Mouse (Mus musculus): ENCODE results near the gene Gna14. TPM values are rescaled to one million over a fixed set of nuclear protein-coding genes. Genes with fewer than 3 reads are reported as not detected.

Gna14 gene
- total RNA-seq, 2 experiments from 2014 or later = 0.59 to 1.5 TPM

- no peak for DNase-seq (ENCODE audit: low spot score in 2 of 2)
These were observed 15.3 kb downstream of the Gna14 start for GRCm38 (mm10) chr19:16450824-16451223.

DNA sequence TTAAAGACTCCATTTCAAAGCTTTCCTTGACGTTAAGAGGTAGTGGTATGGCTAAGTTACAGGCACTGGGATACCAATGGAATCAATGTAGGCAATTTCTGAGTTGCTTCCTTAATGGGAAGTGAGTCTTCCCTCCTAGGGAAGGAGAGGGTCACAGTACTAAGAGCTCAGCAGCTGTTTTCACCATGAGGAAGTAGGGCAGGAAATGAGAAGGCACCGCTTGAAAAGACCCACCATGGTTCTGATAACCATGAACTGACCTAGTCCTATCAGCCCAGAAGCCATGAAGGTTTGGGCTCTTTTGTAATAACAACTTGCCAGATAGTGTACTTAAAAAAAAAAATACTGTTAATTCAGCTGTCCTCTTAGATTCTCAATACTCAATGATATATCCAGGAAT lies 20.6 kb downstream of the Gna14 start:
- DNase-seq (ENCODE audit: low spot score in 2 of 2) = no peak

DNA sequence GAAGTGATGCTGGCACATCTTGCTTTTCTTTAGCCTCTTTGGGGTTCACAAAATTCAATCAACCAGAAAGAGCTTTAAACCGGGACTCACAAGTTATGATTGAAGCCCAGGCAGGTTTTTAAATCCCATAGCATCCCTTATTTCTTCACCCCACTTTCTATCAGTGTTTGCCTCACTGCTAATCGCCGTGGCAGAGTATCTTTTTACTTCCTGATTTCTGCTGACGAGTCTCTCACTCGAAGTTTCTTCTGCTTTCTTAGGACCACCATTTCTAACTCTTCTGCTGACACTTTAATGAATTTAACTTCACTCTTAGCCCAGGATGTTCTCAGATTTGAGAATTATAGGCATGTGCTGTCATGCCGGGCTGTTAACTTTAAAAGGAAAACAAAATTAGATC lies 21.6 kb downstream of the Gna14 start:
- no peak for DNase-seq (ENCODE audit: low spot score in 2 of 2)

GRCm38 (mm10) chr19:16459317-16459716 lies 23.8 kb downstream of the Gna14 start:
- no peak for DNase-seq (ENCODE audit: low spot score in 2 of 2)

- DNase-seq (ENCODE audit: low spot score in 2 of 2) = no peak
These were observed 24.7 kb downstream of the Gna14 start for GRCm38 (mm10) chr19:16460292-16460691.

DNA sequence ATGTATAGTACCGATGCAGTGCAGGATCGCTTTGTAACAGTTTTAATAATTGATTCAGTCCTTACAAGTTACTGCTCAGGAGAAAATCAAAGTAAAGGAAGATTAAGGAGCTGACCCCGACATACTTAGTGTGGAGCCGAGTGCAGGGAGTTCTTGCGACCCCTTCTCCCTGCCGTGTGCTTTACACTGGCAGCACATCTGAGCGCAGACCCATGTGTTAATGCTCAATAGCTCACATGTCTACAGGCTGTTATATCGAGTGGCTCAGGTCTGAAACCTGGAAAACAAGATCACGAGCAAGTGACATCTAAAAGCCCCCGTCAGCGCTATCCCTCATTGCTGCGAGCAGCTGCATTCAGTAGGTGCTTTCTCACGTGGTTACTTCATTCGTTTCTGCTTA lies 25.3 kb downstream of the Gna14 start:
- no peak for DNase-seq (ENCODE audit: low spot score in 2 of 2)

GRCm38 (mm10) chr19:16462461-16462860 lies 26.9 kb downstream of the Gna14 start:
- DNase-seq (ENCODE audit: low spot score in 2 of 2) = no peak

- no peak for DNase-seq (ENCODE audit: low spot score in 2 of 2)
These were observed 29.2 kb downstream of the Gna14 start for GRCm38 (mm10) chr19:16464730-16465129.

DNA sequence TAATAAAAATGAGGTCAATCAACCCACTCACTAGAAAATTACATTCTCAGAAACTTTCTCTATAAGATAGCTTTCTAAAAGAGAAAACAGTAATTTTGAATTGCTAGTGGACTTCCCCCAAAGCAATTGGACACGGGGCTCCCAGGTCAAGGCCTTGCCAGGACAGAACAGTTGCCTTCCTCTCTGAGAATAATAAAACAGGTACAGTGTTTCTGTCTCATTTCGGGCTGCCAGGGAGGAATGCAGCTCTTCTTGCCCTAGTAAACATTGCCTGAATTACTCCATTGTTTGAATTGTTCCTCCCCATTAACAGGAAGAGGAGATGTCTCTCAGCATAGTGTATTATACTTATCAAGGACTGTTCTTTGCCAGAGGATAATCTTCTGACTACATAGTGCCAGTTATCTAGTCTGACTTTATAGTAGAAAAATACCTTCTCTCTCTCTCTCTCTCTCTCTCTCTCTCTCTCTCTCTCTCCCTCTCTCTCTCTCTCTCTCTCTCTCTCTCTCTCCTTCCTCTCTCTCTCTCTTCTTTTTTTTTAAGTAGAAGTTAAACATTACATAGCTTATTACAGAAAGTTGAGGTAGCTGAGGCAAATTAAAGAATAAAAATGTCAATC lies 33.3 kb downstream of the Gna14 start:
- no peak for DNase-seq (ENCODE audit: low spot score in 2 of 2)

GRCm38 (mm10) chr19:16472655-16473054 lies 37.1 kb downstream of the Gna14 start:
- no peak for DNase-seq (ENCODE audit: low spot score in 2 of 2)

GRCm38 (mm10) chr19:16477314-16477946 lies 41.9 kb downstream of the Gna14 start:
- DNase-seq (ENCODE audit: low spot score in 2 of 2) = no peak

DNA sequence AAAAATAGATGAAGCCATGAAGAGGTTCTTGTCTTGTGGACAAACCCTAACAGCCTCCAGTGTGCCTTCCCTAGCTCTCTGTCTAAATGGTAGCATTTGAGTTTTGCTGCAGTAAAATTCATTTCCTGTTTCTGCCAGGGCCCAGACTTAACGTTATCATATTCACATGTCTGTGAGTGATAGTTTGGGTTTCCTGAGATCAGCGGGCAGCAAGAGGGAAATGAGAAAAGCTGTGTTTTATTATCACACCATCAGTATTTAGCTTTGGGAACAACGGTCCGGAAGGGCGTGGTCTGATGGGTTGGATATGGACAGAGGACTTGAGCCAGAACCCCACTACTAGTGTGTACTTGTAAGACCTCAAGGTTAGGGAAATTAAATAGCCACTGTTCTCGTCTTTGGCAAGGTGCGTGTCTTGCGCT lies 42.6 kb downstream of the Gna14 start:
- DNase-seq (ENCODE audit: low spot score in 2 of 2) = no peak

- DNase-seq (ENCODE audit: low spot score in 2 of 2) = no peak
These were observed 46.5 kb downstream of the Gna14 start for GRCm38 (mm10) chr19:16482047-16482446.

DNA sequence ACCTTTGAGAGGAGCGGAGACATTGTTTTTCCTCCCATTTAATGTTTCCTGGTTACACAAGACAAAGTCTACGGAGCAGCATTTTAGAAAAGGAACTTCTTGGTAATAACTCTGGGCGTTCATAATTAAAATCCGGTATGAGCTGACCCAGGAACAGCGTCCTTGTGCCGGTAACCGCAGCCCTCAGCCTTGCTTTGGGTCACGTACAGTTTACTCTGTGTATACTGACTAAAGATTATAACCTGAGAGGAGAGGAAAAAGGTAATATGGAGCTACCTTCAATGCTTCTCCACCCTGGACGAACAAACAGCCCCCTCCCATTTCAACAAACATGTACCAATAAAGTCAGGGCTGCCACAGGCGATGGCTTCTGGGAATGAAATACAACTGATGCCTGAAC lies 48.7 kb downstream of the Gna14 start:
- DNase-seq (ENCODE audit: low spot score in 2 of 2) = no peak

DNA sequence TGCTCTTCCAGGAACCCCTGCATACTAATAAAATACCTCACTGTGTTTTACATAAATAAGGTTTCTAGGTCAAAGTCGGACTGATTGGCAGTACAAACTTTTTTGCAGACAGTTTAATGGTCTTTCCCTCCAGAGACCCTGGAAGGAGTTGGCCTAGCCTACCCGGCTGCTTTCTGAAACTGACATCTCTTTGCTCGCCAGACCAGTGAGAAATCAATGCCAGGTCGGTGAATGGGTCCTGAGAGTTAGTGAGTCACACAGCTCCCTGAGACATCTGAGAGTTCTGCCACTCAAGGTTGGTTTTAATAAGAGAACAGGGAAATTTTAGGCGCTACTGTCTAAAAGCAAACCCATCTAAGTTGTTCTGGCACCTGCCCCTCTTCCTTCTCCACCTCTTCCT lies 49.1 kb downstream of the Gna14 start:
- no peak for DNase-seq (ENCODE audit: low spot score in 2 of 2)

DNA sequence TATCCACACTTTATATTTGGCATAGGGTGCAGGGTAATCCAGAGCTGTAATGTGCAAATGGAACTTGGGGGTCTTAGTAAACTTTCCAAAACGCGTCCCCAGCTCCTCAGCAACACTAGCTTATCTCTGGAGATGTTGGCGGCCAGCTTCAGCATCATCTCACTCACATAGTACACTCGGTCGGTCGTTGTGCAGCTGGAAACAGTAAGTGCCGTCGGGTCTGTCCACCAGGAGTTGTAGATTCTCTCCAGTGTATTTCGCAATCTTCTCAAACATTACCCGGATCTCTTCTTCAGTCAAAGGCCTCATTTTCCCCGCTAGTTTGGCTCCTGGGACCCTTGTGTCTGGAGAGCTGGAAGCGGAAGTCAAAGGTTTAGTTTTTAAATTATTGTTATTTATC lies 55.2 kb downstream of the Gna14 start:
- DNase-seq (ENCODE audit: low spot score in 2 of 2) = no peak

- DNase-seq (ENCODE audit: low spot score in 2 of 2) = no peak
These were observed 55.9 kb downstream of the Gna14 start for GRCm38 (mm10) chr19:16491497-16491896.

DNA sequence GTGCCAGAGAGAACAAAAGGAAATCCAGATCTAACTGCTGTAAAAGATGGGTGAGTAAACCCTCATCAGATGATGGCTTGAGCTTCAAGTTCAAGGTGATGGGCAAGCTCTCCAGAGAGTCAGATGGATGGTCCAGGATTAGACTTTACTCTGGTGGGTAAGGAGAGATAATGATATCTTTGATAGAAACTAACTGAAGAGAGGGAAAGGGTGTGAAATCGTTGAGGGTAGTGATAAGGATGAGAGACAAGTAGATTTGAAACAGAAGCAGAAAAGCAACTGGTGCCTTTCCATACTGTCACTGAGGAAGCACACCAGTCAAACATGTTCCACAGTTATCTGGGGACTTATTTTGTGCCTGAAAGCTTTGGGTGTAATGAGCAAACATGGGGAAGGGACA lies 56.9 kb downstream of the Gna14 start:
- DNase-seq (ENCODE audit: low spot score in 2 of 2) = no peak

- DNase-seq (ENCODE audit: low spot score in 2 of 2) = no peak
These were observed 59.4 kb downstream of the Gna14 start for GRCm38 (mm10) chr19:16494816-16495516.

DNA sequence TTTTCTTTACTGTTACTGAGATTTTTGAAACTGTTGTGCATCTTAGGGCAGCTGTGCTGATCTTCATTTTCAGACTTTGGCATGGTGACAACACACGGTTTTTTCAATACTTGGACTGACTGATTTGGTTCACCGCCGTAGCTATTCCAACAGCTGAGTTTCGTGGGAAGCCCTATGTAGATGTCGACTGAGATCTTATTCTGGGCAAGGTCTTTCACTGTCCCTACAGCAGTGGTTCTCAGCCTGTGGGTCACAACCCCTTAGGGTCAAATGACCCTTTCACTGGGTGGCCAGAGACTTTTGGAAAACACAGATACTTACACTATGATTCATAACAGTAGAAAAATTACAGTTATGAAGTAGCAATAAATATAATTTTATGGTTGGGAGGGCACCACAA lies 60.5 kb downstream of the Gna14 start:
- DNase-seq (ENCODE audit: low spot score in 2 of 2) = no peak

- no peak for DNase-seq (ENCODE audit: low spot score in 2 of 2)
These were observed 66.5 kb downstream of the Gna14 start for GRCm38 (mm10) chr19:16502054-16502453.

- no peak for DNase-seq (ENCODE audit: low spot score in 2 of 2)
These were observed 71.3 kb downstream of the Gna14 start for GRCm38 (mm10) chr19:16506711-16507364.
